Mouse (Mus musculus): Measurements from ENCODE around the gene Col5a1.

The Col5a1 gene

GRCm38 (mm10) chr2:27886148-27886551 lies at the start of gene Col5a1:
Gene Col5a1 (plus strand): TSS chr2:27886425.
- no peak for DNase-seq (ENCODE audit: low read depth in 2 of 2, low spot score in 2 of 2)

DNA sequence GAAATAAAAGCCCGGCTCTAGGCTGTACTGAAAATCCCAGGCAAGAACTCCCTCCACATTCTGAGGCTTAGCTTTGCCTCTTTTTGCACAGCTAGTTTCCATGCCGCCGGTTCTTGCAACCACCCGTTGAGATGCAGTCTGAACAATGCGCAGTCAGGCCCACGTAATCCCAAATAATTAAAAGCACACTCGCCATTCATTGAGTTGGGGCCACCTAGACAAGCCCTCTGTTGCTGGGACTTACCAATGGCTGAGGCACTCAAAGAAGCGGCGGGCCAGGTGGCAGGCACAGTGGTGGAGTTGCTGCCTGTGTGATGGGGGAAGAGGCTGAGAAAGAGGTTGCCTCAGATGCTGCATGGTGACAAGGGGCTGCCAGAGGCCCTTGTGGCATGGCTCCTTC lies 48.1 kb upstream of the Col5a1 start:
- DNase-seq (ENCODE audit: low read depth in 2 of 2, low spot score in 2 of 2), result no peak

- no peak for DNase-seq (ENCODE audit: low read depth in 2 of 2, low spot score in 2 of 2)
These were observed 45.3 kb upstream of the Col5a1 start for GRCm38 (mm10) chr2:27840890-27841289.

- DNase-seq (ENCODE audit: low read depth in 2 of 2, low spot score in 2 of 2), result no peak
These were observed 43.3 kb upstream of the Col5a1 start for GRCm38 (mm10) chr2:27842893-27843292.

DNA sequence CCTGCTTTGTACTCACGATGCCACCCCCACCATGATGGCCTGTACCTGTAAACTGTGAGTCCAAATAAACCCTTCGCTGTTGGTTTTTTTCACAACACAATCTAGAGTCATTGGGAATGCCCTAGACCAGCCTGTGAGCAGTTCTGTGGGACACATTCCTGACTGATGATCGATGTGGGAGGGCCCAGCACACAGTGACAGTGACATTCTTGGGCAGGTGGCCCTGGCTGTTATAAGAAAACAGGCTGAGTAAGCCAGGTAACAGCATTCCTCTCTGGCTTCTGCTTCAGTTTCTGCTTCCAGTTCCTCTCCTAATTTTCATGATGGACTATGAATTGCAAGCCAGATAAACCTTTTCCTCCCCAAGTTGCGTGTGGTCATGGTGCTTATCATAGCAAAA lies 41.3 kb upstream of the Col5a1 start:
- no peak for DNase-seq (ENCODE audit: low read depth in 2 of 2, low spot score in 2 of 2)

GRCm38 (mm10) chr2:27847001-27847400 lies 39.2 kb upstream of the Col5a1 start:
- DNase-seq (ENCODE audit: low read depth in 2 of 2, low spot score in 2 of 2), result no peak

DNA sequence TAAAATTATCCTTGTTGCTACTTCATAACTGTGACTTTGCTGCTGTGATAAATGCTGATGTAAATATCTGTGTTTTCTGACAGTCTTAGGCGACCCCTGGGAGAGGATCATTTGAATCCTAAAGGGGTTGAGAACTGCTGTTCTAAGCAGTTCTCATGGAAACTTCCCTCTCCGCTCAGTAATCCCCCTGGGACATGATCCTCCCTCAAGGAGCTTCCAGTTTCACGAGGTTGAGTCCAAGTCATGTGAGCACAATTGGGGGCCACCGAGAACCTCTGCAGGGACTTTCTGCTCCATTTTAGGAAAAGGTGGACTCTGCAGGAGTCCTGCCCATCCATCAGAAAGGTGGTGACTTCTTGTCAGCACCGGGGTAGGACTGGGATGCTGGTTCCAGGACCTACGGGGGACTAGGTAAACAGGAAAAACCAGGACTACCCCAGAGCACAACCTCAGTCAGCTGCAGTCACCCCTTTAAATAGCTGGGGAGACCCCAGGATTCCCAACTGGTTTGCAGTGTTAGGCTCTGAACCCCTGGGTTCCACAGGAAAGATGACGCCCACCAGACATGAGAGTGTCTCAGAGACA lies 38.3 kb upstream of the Col5a1 start:
- DNase-seq (ENCODE audit: low read depth in 2 of 2, low spot score in 2 of 2), result no peak

DNA sequence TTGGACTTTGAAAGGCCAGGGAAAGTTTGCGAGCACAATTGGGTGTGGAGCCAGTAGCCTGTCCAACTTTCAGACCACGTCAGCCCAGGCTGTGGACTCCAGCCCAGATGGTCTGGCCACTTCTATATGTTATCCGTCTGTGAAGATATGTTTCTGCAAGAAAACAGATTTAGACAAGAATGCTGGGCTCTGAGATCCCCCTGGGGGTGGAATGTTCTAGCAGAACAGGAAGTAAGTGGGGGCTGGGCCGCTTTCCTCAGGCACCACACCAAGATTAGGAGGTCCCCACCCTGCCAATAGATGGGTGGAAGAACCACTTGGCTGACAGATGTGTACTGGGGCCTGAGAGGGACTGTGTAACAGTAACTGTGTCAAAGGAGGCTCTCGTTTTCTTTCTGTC lies 37.8 kb upstream of the Col5a1 start:
- DNase-seq (ENCODE audit: low read depth in 2 of 2, low spot score in 2 of 2), result no peak

GRCm38 (mm10) chr2:27858348-27858903 lies 27.8 kb upstream of the Col5a1 start:
- DNase-seq (ENCODE audit: low read depth in 2 of 2, low spot score in 2 of 2), result no peak

DNA sequence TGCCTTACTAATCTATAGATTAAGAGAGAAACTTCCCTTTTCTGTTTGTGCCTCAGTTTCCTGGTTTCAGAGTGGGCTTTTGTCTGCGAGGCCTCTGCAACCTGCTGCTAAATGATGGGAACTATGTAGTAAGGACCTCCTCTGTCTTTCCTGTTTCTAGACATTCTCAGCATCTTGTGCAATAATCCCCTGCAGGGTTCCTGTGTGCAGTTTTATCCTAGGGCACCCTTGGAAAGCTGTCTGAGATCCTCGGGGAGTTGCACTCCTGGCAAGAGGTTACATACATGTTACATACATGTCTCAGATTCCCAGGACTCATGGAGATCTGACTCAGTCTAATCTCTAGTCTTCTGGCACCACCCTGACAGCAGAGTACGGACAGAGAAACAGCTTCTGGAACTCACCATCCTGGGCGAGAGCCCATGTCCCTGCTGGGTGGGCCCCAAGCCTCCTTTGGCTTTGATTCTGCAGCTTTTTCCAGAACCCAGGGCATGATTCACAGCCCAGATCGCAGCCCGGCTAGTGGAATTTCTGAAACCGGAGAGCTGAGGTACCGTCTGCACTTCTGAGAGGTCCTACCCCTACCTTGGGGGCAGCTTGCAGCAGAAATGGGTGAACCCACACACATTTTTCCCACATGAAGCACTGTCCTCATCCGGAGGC lies 24.5 kb upstream of the Col5a1 start:
- DNase-seq (ENCODE audit: low read depth in 2 of 2, low spot score in 2 of 2), result no peak

DNA sequence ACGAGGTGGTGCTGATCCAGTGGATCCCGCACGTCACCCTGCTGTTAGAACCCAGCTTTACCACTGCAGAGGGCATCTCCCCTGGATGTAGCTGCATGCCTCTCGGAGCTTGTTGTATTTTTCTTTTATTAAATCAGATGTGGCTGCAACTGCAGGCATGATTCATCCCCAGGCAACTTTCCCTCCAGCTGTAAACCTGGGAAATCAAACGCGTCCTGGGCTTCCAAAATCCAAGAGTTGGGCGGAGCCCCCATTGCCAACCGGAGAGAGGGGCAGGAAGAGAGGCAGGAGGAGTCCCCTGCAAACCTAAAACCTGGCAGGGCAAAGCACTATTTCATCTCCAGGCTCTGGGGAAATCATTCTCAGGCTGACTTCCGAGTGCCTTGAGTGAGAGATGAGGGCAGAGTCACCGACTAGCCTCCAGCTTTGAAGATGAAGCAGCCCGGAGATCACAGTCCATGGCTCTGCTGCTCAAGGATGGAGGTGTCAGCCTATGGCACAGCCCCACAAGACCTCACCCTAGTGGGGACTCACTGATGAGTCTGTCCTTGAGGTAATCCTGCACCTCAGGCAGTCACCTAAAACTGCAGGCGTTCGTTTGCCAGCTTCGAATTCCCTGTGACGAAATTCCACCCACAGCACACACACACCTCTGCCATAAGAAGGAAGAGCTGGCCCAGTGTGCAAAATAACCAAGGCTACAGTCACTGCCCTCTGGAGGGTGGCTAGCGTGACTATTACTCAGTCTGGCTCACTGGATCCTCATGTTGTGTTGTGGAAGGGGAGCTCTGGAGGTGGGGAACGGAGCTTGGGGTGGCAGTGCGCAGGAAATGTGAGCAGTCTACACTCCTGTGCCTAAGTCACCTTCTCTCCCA lies 21.5 kb upstream of the Col5a1 start:
- DNase-seq (ENCODE audit: low read depth in 2 of 2, low spot score in 2 of 2), result no peak

DNA sequence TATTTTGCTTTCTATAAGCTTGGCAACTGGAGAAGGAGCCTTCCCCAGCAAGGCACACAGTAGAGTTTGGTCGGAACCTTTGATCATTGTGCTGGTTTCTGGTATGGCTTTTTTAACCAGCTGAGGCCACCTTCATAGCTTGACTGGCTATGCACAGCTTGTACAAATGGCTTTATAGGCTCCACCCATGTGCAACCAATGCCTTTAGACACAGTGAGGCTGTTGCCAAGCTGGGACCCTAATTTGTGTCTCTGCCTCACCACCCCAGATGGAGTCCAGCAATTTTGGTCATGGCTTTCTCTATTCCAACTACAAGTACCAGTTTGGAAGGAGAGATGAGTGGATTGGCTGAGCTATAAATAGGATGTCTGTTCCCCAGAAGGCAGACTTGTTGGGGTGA lies 15.6 kb upstream of the Col5a1 start:
- DNase-seq (ENCODE audit: low read depth in 2 of 2, low spot score in 2 of 2), result no peak

GRCm38 (mm10) chr2:27871056-27871455 lies 15.2 kb upstream of the Col5a1 start:
- DNase-seq (ENCODE audit: low read depth in 2 of 2, low spot score in 2 of 2), result no peak

GRCm38 (mm10) chr2:27872276-27872675 lies 13.9 kb upstream of the Col5a1 start:
- DNase-seq (ENCODE audit: low read depth in 2 of 2, low spot score in 2 of 2), result no peak

DNA sequence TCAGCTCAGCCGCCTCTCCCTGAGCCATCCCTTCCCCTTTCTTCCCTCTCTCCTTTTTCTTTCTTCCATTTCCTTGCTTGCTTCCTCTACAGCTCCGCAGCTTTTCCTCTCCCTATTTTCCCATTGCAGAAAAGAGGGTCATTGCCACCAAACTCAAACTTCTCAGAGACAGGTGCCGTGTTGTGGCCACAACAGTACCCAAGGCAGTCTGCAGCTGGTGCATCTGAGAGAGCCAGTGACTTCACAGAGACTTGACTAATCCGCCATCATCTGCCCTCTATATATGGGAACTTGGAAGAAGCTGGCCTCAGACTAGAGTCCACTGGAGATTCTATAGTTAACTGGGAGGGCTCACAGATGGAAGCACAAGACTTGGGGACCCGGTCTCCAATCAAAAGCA lies 13.2 kb upstream of the Col5a1 start:
- DNase-seq (ENCODE audit: low read depth in 2 of 2, low spot score in 2 of 2), result no peak

DNA sequence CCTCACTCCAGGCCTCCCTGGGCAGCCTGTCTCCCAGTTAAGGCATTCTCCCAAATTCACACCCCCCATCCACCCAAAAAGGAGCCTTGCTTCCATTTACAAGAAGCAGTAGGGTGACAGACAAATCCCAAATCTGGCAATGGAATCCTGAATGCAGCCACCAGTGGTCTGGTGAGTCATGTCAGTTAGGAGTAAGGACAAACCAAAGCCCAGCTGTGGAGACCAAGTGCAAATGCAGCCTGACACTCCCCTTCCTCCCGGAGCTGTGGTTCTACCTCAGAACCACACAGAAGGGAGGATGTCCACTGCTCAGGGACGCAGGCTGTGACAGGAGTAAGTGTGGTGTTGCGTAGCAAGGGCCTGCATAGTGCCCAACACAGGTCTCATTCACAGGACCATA lies 11.6 kb upstream of the Col5a1 start:
- DNase-seq (ENCODE audit: low read depth in 2 of 2, low spot score in 2 of 2), result no peak

GRCm38 (mm10) chr2:27875231-27875630 lies 11.0 kb upstream of the Col5a1 start:
- DNase-seq (ENCODE audit: low read depth in 2 of 2, low spot score in 2 of 2), result no peak

DNA sequence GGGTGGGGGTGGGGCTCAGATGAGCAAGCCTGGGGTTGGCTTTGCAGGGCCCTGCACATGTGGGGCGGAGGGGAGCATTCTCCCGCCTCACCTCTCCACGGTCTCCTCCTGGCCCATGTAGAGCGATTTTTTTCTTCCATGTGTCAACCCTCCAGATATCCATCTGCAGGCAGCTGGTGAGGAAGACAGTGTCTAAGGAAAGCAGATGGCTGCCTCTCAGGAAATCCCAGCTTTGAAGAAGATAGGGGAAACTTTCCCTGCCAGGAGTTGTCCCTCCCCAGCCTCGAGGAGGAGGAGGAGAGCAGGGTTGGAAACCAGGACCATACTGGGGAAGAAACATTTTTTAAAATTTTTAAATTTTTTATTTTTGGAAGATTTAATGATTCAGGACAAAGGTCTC lies 10.4 kb upstream of the Col5a1 start:
- no peak for DNase-seq (ENCODE audit: low read depth in 2 of 2, low spot score in 2 of 2)

DNA sequence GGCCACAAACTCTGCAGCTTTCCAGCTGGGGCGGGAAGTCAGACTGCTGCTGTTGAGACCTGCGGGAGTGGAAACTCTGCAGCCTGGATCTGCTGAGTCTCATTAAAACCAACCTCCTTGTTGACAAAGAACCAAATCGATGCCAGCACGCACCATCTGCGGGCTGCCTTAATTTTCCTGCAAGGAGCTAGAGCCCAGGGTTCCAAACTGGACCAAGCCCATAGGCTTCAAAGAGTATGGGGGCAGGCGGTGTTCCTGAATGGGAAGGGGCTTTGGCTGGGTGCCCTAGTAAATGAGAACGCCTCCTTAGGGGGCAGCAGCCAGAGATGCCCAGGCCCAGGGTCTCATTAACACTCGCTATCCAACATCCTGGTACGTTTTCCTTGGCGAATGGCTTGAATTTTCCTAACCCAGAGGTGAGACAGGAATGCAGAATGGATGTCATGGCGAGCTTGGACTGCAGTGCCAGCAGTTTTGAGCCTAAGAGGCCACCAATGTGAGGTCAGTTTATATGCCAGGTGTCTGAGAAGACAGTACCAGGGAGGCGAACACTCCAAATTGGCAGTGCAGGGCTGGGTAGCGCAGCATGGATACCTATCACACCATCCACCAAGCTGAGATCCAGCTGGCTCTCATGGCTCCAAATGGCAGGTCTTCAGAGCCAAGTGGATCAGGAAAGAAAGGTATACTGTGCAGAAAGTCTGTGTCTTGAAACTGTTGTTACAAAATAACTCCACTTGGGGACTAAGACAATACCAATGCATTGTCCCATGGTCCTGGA lies 9.3 kb upstream of the Col5a1 start:
- DNase-seq (ENCODE audit: low read depth in 2 of 2, low spot score in 2 of 2), result no peak

DNA sequence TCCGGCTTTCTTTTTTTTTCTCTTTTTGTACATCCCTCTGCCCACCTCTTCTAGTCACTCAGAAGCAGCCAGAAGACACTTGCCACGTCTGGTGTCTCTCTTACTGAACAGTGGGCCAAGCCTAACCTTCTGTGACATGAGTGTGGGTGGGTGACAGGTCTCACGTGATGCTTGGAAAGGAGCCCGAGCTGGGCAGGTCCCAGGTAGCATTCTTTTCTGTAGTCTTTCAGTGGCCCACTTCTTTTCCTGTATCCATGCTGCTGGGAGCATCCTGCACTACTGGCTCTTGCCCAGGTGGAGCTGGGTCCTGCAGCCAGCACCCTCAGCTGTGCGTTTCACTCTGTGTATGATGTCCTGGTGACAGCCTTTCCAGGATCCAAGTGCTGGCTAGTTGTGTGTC lies 8.2 kb upstream of the Col5a1 start:
- no peak for DNase-seq (ENCODE audit: low read depth in 2 of 2, low spot score in 2 of 2)

DNA sequence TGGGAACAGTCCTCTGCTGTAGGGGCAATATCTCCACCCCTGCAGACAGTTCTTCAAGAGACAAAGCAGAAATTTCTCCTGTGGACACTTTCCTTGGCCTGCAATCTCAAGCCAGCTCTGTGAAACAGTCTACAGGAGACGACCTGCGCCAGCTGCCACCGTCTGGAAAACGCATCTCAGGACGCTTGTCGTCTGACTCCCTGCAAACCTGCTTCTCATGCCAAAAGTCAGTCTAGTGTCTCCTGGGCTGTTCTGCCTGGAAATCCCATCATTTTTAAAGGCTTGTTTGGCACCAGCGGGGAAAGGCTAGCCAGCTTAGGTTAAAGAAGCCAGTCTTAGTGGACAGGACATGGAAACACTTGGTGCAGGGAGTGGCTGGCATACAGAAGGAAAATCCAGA lies 2.9 kb upstream of the Col5a1 start:
- no peak for DNase-seq (ENCODE audit: low read depth in 2 of 2, low spot score in 2 of 2)
